Mouse (Mus musculus) right cerebral cortex, adult 18-20 months (tissue): ENCODE measurements around the gene Arhgap31.

Experiments used
- DNase-seq: peaks from one replicate; pipeline ENCODE4 v3.0.0; 2022; ENCODE audit warnings: mixed read lengths

Gene Arhgap31

GRCm38 (mm10) chr16:38712581-38713403 is at the start of gene Arhgap31:
Arhgap31 (minus strand) TSS chr16:38713274.
- peak; percentile 63 for DNase-seq

- DNase-seq: no peak
Observed at GRCm38 (mm10) chr16:38762401-38762800, 49.3 kb upstream of the Arhgap31 start.

- no peak for DNase-seq
Observed at GRCm38 (mm10) chr16:38761972-38762371, 48.9 kb upstream of the Arhgap31 start.

- no peak for DNase-seq
Observed at GRCm38 (mm10) chr16:38760834-38761375, 47.8 kb upstream of the Arhgap31 start.

- no peak for DNase-seq
Observed at GRCm38 (mm10) chr16:38760239-38760638, 47.2 kb upstream of the Arhgap31 start.

GRCm38 (mm10) chr16:38758104-38758861 is 45.2 kb upstream of the Arhgap31 start:
- no peak for DNase-seq

GRCm38 (mm10) chr16:38757626-38758025 is 44.6 kb upstream of the Arhgap31 start:
- no peak for DNase-seq

- no peak for DNase-seq
Observed at GRCm38 (mm10) chr16:38756572-38756971, 43.5 kb upstream of the Arhgap31 start.

GRCm38 (mm10) chr16:38756177-38756503 is 43.1 kb upstream of the Arhgap31 start:
- no peak for DNase-seq

GRCm38 (mm10) chr16:38755452-38756176 is 42.5 kb upstream of the Arhgap31 start:
- DNase-seq: no peak

- DNase-seq: no peak
Observed at GRCm38 (mm10) chr16:38753631-38754030, 40.6 kb upstream of the Arhgap31 start.

GRCm38 (mm10) chr16:38750803-38751202 is 37.7 kb upstream of the Arhgap31 start:
- no peak for DNase-seq

- DNase-seq: no peak
Observed at GRCm38 (mm10) chr16:38743941-38744673, 31.0 kb upstream of the Arhgap31 start.

- peak; percentile 49 for DNase-seq
Observed at GRCm38 (mm10) chr16:38742659-38743131, 29.6 kb upstream of the Arhgap31 start.

GRCm38 (mm10) chr16:38742113-38742658 is 29.1 kb upstream of the Arhgap31 start, which contains the start of gene B4galt4:
B4galt4 (plus strand) TSS chr16:38742264.
- DNase-seq: peak; percentile 86

GRCm38 (mm10) chr16:38741204-38741903 is 28.3 kb upstream of the Arhgap31 start:
- no peak for DNase-seq

GRCm38 (mm10) chr16:38730921-38731320 is 17.8 kb upstream of the Arhgap31 start:
- DNase-seq: no peak

GRCm38 (mm10) chr16:38729610-38730288 is 16.7 kb upstream of the Arhgap31 start:
- peak; percentile 38 for DNase-seq

GRCm38 (mm10) chr16:38729139-38729538 is 16.1 kb upstream of the Arhgap31 start:
- DNase-seq: no peak

GRCm38 (mm10) chr16:38728576-38729132 is 15.6 kb upstream of the Arhgap31 start:
- DNase-seq: no peak
